Mouse (Mus musculus): Measurements from ENCODE around the gene Atxn1.

Atxn1 gene

DNA sequence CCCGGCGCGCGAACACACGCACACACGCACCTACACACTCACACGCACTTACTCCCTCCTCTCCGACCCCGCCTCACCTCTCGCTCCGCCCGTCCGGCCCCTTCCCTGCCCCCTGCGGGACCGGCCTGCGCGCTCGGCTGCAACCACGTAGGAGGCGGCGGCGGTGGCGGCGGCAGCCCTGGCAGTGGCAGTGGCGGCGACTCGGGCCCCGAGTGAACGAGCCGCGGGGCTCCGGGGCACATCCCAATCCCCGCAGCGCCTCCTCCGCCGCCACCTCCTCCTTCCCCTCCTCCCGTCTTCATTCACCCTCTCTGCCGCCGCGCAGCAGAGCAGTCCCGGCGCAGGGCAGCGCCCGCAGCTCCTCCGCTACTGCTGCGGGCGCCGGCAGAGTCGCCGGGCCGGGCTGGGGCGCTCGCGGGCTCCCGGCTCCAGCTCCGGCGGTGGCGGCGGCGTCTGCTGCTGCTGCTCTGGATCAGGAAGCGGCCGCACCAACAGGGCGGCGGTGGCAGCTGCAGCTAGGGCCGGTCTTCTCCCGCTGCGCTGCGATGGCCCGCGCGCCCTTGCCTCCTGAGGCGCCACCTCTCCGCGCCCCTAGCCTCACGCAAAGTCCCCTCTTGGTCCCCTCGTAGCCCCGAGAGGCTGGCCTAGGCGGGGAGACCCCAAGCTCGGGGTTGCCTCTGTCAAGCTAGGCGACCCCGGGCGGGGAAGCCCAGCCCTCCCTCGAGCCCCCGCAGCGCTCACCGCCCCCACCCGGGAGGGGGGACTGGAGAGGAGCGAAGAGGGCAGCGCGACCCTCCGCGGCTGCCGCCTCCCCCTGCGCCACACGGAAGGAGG, 1.1 kb downstream of the Atxn1 start:
- DNase-seq (ENCODE audit: low read depth, low spot score), result no peak

DNA sequence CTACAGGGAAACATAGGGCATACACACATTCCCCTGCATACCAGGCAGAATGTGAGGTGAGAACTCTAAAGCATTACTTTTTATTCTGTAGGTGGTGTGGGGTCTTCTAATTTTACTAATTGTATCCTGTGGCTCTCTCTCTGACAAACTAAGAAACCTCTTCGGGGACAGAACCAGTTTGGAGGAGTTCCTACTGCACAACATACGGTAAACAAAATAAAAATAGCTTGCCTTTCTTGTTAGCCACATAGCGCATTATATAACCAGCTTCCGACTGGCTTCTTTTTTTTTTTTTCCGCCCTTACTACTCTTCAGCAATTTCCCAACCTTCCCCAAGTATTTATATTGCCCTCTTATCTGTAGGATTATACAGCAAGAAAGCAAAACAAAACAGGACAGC, 2.0 kb downstream of the Atxn1 start:
- DNase-seq (ENCODE audit: low read depth, low spot score), result no peak

DNA sequence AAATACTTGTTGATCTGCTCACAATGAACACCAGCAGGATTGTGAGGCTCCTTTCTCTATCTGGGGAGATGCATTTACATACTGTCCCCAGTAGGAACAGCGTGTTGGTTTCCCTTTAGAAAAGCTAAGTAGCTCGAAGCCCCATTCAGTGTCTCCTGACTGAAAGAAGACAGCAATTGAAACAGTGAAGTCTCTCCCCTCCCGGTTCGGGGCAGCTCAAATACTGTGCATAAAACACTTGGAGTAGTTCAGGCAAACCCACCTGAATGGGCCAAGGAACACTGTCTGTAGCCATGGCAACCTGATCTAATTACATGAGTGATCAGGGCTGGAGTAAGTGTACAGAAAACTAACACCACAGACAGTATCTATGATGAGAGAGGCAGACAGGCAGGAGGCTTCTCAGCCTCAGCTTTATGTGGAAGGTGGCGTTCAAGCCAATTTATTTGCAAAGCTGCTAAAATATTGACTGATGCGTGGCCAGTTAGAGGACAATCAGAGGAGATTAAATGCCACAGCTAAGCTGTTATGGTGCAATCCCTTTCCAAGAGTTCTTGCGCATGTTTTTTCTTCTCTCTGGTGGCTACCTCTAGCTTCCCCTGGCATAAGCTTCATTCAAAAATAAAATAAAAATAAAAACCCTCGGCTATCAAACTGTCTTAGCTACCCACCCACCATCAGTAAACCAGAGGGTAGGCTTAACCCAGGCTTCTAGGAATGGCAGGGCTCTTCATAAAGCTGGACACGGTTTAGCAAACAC, 2.8 kb downstream of the Atxn1 start:
- no peak for DNase-seq (ENCODE audit: low read depth, low spot score)

DNA sequence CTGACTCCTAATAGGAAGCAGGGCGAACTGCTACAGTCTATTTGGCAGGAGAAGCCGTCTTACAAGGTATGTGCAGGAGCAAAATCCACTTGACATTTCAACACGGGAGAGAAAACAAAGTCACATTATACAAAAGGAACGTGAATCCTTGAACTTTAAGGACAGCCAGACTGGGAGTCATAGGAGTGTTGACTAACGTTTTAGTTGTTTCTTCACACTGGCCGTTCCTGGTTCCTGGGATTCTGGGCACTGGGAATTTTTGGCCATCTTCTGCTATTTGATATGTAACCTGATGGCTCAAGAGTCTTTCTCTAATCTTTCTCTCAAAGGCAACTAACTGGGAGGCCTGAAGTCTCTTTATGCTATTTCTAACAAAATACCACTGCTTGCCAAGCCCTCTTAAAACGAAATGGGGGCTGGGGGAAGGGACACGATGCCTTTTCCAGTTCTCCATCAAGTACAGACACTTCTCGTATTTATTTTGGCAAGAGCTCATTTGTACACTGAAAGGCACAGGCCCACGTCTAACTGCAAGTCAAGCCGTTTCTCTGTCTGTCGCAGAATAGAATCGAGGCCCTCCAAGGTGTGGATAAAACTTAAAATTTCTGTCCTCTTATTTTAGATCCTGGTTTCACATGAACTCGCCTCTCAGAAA, 4.4 kb downstream of the Atxn1 start:
- DNase-seq (ENCODE audit: low read depth, low spot score), result no peak

DNA sequence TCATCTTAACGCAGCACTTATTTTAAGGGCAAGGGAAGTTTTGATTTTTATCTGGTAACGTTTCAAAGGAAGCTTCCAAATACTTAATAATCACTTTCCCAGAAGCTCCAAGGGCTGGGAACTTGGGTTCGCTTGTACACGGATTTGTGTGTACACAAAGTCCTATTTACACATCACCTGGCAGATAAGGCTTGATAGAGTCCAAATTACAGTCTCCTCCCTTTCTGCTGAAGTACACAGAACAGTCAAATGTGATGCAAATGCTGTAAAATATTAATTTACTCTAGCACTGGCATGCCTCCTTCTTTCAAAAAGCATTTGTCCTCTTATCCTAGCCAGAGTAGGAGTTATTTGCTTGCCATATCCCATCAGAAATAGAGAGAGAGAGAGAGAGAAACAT, 6.5 kb downstream of the Atxn1 start:
- DNase-seq (ENCODE audit: low read depth, low spot score), result no peak

DNA sequence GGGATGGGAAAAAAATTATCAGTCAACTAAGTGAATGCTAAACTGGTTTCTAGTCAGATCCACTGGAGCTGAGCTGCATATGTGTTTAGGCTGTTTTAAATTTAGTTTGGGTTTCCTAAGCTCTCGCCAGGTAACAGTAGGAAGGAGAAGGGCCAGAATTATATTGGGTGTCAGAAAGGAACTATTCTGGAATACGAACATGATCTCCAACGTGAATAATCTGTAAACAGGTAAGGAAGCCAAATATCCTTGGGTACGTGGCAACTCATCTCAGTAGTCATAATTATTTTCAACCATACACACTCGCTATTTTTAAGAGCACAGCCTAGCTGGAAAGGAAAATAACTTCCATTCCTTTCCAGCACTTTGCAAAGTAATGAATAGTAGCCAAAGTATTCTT, 7.2 kb downstream of the Atxn1 start:
- no peak for DNase-seq (ENCODE audit: low read depth, low spot score)

DNA sequence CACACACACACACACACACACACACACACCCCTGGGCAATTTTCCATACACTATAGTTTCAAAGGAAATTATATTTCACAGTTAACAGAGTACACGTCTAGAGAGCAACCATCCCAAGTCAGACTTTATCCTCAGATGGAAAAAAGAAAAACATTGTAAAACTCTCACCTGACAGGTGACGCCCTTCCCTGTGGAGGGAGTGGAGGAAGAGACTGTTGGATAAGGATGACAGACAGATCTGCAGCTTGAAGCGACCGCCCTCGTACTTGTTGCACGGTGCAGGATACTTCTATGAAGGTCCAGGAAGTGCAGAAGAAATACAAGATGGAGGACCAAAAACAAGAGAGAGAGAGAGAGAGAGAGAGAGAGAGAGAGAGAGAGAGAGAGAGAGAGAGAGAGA, 8.5 kb downstream of the Atxn1 start:
- no peak for DNase-seq (ENCODE audit: low read depth, low spot score)

DNA sequence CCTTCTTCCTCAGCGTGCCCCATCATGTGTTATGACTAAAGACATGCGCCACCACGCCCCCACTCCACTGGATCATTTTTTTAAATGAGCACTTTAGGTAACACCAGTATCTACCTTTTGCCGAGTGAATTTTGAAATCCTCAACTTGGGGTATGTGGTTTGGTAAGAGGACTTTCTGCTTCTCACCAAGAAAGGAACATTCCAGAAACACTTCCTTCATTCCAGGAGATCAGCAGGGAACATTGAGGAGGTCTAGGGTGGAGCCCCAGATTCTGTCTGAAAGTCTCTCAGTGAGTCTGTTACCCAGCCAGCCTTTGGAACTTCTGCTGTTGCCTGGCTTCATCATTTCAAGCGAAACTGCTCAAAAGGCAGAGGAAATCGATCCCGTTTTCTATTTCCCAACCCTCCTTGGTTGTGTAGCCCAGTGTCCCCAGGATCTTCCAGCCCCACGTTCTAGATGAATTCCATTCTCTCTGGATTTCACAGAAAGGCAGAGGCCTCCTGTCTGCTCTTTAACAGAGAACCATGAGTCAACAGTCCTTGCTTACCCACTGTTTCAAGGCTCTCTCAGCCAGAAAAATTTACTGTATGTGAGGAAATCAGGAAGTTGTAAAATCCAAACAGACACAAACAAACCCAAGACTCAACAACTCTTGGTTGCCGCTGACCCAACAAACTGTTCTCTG, 9.3 kb downstream of the Atxn1 start:
- DNase-seq (ENCODE audit: low read depth, low spot score), result no peak

DNA sequence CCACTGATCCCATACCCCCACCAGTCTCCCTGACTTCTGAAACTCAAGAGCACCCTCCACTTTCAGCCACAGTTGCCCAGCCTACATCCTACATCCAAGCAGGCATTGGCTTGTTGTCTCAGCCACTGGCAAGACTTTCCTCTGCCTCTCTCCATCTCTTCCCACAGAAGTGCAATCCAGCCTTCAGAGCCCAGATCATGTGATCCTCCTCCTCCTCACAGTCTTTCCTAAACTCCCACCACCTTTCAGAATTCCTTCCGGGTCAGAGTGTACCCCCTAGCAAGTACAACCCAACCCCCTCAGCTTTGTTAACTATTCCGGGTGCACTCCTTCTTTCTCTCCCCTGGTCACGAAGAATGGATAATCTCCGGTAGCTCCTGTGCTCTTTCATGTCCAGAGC, 11.7 kb downstream of the Atxn1 start:
- no peak for DNase-seq (ENCODE audit: low read depth, low spot score)

DNA sequence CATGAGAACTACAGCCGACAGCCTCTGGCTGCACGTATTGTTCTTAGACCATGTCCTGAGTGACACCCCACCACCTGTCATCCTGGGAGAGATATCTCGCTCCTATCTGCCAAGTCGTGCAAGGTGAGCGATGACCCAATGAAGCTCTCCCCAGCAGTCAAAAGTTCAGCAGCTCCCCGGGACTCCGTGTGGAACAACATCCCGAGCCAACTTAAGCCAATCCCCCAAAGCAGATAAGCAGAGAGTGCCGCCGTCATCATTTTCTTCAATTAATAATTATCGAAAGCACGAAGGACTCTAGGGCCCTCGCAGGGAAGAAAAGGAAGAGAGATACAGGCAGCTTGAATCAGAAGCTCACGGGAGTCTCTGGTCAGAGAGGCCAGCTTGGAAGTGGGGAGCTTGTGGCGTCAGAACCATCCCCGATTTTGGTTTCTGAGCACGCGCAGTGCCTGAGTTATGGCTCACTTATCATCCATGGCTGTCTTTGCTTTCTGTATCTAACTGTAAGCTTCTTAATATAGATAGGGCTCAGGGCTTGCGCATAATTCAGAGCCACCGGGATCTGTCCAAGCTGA, 13.7 kb downstream of the Atxn1 start:
- DNase-seq (ENCODE audit: low read depth, low spot score), result no peak

DNA sequence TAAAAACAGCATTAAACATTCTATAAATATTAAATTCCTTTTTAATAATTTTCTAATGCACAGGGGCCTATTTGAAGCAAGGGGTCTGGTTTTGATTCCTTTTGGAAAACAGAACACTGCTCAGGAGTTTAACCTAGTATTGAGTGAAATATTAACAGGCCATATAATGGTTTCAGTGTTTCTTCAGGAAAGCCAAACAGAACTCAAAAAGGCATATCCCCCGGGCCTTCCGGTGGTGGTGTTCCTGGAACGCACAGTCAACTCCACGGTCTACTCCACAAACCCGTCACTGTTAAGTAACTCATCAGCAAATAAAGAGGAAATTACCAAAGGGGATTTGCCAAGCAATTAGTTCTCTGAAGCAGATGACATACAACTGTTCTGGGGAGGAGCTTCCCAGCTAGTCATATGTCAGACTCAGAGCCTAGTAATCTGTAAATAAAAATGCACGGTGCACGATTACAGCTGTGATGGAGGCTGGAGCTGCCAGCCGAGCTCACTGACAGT, 14.4 kb downstream of the Atxn1 start:
- no peak for DNase-seq (ENCODE audit: low read depth, low spot score)

DNA sequence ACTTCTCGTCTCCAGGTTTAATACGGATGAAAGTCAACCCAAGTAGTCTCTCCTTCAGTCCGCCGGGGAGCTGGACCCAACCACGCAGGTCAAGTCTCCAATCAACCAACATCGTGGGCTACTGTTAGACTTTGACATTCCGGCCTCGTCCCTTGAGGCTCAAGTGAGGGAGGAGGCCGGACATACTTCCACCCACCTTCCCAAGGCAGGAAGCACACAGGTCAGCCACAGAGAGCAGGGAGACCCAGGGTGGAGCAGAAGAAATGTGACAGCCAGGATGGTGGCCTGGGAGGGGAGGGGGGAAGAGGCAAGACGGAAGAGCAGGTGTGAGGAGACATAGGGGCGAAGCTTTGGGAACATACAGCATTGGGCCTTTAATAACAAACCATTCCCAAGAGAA, 18.7 kb downstream of the Atxn1 start:
- DNase-seq (ENCODE audit: low read depth, low spot score), result no peak

DNA sequence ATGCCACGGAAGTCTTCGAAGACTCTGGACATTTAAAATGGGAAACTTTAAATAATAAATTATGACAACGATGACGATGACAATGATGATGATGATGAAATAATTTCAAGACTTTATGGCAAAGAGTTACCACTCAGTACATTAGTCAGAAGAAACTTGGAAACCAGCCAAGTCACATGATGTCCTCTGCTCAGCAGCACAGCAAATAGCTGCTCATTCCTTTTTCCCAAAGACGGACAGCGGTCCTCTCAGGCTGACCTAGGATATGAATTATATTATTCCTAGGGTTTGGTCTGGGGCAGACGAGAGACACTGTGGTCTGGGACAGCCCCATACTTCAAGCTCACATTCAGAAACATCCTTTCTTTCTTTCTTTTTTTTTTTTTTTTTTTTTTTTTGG, 22.5 kb downstream of the Atxn1 start:
- no peak for DNase-seq (ENCODE audit: low read depth, low spot score)

DNA sequence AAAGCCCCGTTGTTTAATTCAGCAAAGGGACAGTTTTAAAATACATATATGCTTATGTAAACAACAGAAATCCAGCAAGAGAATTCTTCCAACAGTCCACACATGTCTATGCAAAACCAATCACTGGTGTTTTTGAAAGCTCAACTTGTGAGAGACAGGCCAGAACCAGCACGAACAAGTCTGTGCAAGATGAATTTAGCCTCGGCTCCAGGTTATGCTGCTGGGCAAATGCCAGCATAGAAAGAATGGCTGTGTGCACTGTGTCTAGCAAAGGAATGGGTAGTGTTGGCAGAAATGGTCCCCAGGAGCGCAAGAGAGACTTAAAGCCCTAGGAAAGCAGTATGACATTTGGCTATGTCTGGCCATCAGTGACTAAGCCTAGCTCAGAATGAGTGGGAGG, 24.1 kb downstream of the Atxn1 start:
- no peak for DNase-seq (ENCODE audit: low read depth, low spot score)

DNA sequence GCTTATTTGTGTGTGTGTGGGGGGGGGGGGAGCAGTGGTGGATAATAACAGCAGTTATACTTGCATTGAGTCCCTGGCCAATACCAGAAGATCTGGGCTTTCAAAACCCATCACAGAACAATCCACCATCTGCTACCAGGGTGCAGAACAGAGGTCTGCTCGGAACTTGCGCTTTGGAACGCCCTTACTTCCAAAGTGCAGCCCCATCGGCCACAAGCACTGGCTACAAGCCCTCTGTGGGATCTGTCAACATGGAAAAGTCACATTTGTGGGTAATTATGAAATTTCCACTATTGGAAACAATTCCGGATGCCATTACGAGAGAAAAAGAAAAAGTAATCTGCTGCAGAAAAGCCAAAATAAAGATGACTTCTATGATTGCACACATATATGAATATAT, 25.2 kb downstream of the Atxn1 start:
- DNase-seq (ENCODE audit: low read depth, low spot score), result no peak

DNA sequence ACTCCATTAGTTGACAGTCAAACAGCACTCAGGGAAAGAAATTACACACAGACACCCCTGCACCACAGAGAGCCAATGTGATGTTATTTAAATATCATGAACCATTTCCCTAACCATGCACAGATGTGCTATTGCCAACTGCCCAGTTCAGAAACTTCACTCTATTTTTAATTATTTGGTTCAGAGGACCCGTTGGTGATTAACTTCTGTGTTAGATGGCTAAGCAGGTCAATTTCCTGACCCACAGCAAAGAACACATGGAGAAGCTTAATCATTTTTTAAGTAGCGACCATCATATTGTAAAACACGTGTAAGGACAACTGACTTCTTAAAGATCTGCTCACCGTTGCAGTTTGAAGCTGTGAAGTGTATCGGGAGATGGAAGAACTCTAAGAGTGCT, 26.7 kb downstream of the Atxn1 start:
- no peak for DNase-seq (ENCODE audit: low read depth, low spot score)

DNA sequence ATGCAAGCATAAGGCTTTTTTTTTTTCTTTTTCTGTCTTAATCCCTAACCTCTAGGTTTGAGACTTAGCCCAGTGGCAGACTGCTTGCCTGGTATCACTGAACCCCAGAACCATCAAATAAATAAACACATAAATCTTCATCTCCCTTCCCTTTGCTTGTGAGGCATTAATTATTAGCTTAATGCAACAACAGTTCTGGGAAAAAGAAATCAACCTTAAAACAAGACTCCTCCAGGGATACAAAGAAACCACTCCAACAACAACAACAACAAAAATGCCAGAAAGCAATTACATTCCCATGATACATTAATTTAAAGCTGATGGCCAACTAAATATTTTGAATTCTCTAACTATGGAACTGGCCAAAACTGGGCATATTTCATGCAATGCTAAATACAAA, 28.0 kb downstream of the Atxn1 start:
- DNase-seq (ENCODE audit: low read depth, low spot score), result no peak

DNA sequence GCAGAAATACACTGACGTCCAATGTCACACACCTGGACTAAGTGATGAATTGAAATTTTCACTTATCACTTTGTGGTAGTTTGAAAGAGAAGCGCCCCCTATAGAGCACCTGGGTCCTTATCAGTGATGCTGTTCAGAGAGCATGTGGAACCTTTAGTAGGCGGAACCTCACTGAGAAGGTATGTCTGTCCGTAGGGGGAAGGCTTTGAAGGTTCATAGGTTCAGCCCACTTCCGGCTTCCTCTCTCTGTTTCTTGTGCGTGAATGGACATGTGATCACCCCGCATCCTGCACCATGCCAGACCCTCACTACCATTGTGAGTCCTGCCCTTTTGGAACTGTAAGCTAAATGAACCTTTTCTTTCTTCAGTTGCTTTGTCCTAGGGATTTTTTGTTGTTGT, 29.0 kb downstream of the Atxn1 start:
- DNase-seq (ENCODE audit: low read depth, low spot score), result no peak

DNA sequence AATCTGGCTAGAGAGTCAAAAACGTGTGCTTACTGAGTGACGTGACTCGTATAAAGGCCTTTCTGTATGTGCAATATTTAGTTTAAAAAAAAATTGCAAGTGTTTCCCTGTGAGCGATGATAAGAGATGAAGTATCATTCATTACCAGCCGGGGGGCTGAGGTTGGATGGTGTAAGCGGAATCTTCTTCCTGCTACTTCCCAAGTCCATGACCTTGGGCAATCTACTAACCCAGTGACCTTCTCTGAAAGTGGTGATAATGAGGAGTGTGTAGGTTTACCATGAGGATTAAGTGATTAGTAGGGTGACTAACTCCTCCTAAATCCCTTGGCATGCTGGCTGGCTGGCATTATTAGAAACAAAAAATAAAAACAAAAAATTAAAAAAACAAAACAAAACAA, 30.0 kb downstream of the Atxn1 start:
- DNase-seq (ENCODE audit: low read depth, low spot score), result no peak

DNA sequence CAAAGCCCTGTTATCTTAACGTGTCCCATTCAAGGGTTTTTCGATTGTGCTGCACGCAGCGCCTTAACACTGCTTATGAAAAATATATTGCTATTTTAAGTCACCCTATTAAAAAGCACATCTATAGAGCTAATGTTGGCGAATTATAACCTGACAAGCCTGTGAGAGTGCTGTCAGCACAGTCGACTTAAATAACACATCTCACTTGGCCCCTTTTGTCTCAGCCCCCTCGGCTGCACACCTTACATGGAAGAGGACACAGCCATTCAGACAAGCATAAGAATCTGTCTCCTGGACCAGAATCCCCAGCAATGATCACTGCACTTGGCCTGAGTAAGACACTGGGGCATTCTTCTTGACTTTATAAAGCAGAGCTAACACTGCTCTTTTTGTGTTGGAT, 30.7 kb downstream of the Atxn1 start:
- no peak for DNase-seq (ENCODE audit: low read depth, low spot score)

DNA sequence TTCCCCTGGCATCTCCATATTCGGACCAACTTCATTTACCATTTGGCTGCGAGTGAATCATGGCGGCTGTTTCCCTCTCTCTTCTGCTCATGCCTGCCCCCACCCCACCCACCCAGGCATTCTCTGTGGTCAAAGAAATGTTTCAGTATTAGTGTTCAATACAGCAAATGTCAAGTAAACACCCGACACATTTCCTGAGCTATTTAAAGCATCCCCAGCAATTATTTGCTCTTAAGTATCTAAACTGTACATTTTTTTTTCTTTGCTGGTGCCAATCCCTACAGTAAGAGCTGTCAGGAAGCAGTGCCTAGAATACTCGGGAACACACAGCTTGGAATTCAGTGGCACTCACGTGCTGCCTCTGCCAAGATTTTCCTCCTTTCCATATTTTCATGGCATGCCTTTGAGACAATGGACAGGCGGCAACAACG, 32.3 kb downstream of the Atxn1 start:
- no peak for DNase-seq (ENCODE audit: low read depth, low spot score)

DNA sequence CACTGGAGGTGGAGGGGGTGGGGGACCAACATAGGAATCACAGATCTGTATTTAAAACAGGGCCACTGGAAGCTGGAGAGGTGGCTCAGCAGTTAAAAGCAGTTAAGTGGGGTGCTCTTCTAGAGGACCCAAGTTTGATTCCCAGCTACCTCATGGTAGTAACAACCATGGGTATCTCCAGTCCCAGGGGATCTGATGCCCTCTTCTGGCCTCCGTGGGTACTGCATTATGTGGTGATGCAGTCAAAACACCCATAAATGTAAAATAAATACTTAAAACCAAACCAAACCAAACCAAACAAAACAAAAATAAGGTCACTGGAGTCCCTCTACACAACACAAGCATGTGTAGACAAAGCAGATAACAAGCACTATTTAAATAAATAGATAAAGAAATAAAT, 32.9 kb downstream of the Atxn1 start:
- no peak for DNase-seq (ENCODE audit: low read depth, low spot score)

Measured in WW6 (cell line).